Mouse (Mus musculus) lung, postnatal 4 days (tissue): Measurements from ENCODE around the gene Renbp.

Experiments used
- DNase-seq, 2 experiments: peaks; one replicate each; pipeline ENCODE4 v3.0.0; 2021

Renbp gene

DNA sequence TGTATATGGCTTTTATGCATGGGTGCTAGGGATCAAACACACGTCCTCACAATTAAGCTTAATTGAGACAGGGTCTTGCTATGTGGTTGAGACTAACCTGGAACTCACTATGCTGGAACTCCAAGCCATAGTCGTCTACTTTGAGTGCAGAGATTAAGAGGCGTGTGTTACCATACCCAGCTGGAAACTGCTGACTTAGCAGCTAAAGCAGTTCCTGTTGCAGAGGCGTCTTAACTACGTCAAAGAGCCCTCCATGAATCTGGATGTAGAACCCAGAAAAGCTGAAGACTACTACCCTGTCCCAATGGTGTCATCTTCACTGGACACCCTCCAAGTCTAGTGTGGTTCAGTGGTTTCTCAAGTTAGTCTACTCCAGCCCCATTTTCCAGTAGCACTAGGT is 12.0 kb downstream of the Renbp start:
- DNase-seq = no peak

DNA sequence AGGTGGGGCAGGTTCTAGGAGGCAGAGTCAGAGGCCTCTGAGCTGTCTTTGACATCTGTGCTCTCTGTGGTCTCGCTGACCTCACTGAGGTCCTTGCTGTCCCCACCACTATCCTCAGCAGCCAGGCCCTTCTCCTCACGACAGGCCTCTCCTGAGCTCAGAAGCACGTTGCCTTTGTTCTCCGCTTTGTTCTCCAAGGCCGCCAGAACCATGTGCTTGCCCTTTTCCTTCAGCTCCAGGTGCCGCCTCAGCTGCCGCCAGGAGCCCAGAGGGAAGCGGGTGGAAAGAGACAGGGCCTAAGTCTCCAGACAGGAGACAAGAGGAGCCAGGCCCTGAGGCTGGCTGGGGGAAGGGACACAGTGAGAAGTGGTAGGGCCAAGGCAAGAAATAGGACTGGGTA is 13.7 kb downstream of the Renbp start:
- DNase-seq = no peak

DNA sequence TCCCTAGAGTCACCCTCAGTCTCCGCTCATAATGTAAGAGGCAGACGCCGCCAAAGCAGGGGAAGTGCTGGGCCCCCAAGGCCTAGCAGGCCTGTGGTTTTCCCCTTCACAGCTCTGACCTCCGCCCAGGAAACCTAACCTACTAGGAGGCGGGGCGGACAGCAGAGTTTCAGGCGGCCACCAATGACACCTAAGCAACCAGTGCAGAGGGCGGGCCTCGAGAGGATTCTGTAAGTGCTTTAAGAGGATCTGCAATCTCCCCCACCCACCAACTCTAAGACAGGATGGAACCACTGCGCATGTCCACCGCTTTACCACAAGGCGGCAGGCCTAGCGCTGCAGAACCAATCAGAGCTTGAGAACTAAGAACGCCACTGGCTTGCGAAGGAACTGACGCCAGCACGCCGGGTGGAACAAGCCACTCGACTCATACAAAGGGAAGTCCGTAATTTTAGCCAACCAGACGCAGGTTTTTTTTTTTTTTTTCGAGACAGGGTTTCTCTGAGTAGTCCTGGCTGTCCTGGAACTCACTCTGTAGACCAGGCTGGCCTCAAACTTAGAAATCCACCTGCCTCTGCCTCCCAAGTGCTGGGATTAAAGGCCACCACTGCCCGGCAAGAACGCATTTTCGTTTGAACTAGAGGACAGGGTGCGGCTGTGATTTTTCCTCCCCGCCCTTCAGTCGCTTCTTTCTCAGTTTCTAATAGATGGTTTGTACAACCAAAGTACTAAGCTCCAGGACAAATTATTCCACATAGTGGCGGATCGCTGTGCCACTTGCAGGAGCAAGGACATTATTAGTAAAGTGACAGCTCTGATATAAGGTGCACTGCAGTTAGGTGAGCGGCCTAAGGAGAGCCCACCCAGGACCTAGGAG is 15.6 kb downstream of the Renbp start:
- DNase-seq = peak; percentile 90 to 97

DNA sequence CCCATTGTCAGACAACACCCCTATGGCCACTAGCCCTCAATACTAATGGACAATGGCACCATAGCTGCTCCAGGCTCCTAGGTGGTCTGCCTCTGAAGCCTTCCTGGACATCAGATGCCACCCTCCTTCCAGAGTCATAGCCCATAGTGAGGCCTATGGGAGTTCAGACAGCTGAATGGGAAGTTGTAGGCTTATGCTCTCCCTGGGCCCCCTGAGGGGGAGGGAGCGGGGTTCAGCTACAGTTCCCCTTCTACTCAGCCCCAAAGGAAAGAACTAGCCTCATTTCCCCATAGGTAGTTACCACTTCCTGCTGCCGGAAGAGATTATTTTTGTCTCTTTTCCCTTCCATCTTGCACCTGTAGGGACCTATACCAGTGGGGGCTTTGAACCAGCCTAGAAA is 19.1 kb downstream of the Renbp start:
- DNase-seq = peak; percentile 48

DNA sequence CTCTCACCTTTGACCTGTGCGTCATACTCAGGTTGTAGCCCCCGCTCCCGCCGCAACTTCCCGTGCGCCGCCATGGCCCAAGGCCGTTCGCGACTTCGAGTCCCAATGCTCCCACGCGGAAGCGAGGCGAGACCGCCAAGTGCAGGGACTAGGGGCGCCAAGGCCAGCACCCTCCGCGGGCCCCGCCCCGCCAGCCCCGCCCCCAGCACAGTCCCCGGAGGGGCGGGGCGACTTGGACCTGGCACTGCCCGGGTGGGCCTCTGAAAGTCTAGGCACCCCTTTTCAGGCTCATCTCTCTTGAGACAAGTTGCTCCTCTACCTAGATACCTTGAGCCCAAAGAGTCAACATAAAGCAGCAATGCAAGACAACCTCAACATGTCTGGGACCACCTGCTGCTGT is 19.5 kb downstream of the Renbp start:
- DNase-seq = peak; percentile 51 to 56

DNA sequence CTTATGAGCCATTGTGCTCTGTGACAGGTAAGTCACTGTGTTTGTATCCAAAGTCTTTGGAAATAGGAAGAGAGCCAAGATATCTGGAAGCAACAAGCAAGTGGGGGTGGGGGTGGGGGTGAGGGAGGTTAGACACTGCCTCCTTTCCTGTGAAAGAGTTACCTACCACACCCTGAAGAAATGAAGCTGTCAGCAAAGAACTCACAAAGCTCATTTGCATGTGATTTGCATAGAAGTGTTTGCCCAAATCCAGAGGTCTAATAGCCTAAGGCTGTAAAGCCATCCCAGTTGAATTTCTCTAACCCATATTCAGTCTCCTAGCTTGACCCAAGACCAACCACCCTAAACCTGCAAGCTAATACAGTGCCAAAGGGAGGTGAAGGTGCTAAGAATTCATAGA is 20.2 kb downstream of the Renbp start:
- DNase-seq = no peak

DNA sequence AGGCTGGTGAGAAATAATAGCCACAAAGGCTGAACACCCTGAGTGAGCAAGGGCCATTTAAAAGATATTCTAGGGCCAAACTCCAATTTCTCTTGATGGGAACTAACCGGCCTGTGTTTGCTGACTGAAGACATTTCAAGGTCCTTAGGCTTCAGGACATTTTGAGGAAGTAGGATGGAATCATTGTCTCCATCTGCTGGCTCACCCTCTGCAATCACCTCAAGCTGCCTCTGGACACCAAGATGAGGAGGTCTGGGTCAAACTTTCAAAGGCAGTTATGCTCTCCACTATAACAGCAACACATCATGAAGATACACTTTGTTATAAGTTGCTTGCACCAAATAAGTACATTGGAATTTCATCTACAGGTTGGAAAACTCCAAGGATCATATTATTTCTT is 20.6 kb downstream of the Renbp start:
- DNase-seq = no peak

DNA sequence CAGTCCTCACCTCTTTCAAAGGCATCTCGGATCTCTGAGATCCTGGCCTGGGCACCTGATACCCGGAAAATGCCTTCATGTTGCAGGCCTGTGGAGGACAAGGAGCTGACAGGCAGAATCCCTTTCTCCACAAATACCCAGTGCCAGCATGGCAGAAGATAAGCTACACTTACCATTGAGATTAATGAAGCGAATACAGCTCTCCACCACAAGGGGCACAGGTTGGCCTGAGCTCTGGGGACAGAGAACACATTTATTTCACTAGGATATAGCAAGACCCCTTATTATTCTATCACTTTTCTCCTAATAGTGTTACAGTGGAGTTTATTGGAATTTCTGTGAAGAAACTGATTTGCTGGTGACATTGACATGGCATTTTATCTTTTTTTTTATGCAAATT is 32.7 kb downstream of the Renbp start:
- no peak for DNase-seq

DNA sequence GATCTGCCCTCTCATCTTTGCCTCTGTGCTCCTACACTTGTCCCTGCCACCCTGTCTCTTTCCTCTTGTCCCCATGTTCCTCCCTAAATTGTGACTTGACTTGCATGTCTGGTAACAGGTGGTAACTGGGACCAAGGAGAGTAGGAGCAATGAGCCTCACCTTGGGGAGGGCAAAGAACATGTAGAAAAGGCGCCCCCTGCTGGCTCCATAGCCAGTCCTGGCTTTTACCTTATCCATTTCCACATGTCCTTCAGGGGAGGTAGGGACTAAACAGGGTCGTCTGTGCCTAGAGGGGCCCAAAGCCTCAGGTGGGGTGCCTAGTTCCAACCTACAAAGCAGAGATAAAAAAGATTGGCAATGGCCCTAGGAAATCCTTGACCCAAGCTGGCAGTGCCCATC is 34.9 kb downstream of the Renbp start, which contains the start of gene L1cam:
Gene L1cam (minus strand): TSS at position 387 of the 400 bp plus-strand sequence.
- DNase-seq = peak; percentile 28 to 34

DNA sequence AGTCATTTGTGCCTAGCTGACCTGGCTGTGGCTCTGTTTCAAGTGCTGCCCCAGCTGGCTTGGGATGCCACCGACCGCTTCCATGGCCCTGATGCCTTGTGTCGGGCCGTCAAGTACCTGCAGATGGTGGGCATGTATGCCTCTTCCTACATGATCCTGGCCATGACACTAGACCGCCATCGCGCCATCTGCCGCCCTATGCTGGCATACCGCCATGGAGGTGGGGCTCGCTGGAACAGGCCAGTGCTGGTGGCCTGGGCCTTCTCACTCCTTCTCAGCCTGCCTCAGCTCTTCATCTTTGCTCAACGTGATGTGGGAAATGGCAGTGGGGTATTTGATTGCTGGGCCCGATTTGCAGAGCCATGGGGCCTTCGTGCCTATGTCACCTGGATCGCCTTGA is 37.8 kb downstream of the Renbp start:
- no peak for DNase-seq

DNA sequence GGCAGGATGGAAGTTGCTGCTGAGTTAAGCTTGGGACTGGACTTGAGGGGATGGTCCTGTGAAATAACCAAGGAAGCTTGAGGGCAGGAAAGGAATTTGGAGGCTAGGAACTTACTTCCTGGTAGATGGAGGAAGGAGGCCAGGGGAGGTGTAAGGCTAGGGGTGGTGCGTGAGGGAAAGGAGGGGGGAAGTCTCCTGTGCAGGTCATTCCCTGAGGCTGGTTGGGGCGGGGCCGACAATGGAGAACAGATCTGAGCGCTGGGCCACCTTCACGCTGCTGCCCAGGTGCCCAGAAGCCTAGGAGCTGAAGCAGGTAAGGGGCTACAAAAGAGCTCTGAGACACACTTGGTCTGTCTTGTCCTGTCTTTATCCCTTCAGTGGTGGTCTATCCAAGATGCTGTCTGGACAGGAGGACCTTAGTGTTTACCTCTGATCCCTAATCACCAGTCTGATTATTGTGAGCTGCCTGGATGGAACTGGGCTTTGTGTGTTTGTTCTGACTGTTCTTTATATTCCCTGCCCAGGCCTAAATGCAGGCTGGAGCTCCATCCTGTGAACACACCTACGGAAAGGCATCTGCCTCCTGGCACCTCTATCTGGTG is 39.0 kb downstream of the Renbp start, which contains the start of gene Avpr2:
Gene Avpr2 (plus strand): TSS at position 552 of the 602 bp plus-strand sequence.
- DNase-seq = no peak

DNA sequence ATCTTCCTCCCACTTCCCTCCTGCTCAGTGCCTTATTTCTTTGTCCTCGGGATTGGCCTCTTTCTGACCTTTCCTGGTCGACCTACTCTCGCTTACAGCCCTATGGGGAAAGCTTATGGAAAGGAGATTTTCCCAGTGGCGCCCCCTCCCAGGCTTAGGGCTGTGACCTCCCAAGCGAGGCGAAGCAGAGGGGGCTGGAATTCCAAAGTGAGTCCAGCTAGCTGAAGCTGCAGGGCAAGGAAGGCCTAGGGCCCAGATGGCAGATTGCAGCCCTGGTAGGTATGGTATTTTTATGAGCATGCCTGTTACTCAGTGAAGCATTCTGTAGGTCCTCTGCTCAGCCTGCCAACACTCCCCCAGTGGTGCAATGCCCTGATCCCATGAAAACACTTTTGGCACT is 49.2 kb downstream of the Renbp start:
- no peak for DNase-seq

DNA sequence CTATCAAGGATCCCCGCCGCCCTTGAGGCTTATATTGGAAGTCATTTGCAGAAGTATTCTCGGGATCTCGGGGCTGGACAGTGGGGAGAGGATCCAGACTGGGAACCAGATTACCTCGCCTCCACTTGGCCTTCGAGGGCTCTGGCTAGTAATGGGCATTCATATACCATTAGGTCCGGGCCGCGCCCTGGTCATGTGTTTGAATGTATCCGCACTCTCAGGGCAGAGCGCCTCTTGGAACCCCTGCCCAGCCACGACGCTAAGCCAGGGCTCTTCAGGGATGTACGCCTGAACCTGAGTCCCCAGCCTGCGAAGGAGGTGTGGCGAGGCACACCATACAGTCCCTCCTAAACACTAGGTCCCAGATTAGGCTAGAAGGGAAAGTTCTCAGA is 49.6 kb downstream of the Renbp start:
- DNase-seq = no peak

DNA sequence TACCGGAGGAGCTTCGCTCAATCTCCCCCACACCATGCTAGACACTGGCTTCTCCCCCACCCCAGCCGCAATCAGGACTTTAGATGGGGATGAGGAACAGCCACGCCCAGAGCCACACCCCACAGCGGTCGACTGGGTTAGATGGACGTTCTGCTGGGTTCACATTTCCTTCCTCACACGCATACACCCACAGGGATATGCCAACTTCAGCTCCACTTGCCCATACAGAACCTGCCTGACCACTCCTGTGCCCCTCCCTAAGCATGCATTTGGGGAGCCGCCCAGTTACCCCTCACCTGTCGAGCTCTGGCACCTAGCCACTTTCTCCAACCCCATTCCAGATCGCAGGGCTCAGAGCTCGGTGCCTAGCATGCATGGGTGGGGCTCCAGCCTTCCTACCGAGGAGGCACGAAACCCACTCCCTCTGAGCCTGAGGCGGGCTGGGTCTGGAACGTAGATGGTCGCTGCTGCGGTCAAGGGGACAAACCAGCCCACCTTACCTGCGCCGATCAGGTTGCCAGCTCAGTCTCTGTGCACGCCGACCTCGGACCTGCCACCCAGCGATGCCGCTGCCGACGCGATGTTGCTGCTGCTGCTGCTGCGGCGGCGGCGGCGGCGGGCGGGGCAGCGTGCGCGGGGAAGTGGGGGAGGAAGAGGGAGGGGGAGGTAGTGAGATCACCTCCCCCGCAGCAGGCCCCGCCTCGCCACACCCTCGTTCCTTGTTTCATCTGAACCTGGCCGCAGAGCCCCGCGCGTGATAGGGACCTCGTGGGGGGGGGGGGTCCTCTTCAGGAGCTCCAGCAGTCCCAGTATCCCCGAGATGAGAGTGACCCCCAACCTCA is 50.2 kb downstream of the Renbp start:
- peak; percentile 37 to 42 for DNase-seq

DNA sequence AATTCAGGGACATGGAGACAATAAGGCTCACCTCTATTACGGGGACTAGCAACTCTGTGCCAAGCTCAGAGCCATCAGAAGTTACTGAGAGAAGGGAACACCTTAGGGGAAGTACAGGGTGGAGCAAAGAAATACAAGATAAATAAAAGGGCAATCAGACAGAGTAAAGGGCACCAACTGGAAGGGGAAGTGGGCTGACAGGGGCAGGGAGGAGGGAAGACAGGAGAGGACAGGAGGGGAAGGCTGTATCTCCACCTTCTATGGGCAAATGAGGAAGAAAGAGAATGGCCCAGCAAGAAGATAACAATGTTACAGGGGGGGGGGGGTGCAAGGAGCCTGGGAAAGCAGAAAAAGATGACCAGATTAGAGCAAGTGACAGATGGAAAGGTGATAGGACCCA is 53.6 kb downstream of the Renbp start:
- DNase-seq = no peak

DNA sequence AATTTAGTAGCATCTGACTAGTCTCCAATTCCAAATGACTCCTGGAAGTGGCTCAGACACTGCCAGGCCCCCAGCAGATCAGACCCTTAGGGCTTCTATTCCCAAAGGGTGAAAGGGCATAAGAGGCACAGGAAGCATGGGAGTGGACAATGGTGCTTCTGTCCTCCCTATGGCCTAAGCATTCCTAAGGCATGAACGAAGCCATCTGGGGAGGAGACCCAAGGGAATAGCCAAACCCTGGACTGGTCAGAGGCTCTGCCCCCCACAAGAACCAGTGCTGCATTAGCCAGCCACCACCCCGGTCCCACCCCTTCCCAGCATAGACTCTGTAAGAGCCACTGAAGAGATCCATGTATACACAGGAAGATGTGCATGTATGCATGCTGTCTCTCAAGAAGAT is 54.8 kb downstream of the Renbp start:
- DNase-seq = no peak
